Mouse (Mus musculus): ENCODE results near the gene Gm21860.
"Not testable (repeated sequence)": the region's sequence is repeated elsewhere in the genome, so short reads cannot be mapped to it uniquely, and the experiment has no call there.

DNA sequence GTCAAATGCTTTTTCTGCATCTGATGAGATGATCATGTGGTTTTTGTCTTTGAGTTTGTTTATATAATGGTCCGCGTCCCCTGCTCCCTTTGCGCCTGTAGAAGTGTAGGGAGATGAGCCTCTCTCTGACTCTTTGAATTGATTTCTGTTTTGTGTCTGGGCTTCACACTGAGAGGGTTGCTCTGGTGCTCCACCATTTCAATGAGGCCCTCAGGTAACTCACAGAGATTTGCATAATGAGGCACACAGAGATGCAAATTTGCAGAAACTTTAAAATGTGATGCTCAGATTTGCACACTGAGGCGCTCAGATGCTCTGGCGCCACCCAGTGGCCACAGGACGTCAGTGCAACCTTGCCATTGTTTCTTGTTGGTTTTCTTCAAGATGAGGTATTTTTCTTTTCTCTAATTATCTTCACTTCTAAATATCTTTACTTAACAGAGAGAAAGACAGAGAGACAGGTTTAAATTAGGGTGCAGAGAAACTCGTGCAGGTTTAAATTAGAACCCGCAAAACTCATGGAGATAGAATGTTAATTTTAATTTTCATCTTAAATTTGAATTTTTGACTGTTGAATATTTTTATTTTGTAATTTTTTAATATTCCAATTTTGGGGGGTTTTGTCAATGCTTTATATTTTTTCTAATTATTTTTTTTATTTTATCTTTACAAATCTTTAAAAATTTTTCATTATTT lies 30.5 kb downstream of the Gm21860 start:
- TF ChIP-seq POLR2A (IDR thresholded peaks at IDR 0.05; ENCODE audit: insufficient read length, low read depth); SRF (IDR thresholded peaks at IDR 0.05; ENCODE audit: control insufficient read depth, insufficient read length, low read depth): not testable (repeated sequence)

Measured in myocyte (in vitro differentiated cells).